Mouse (Mus musculus) megakaryocyte, adult 5-6 weeks (primary cell): ENCODE results near the gene Vhl. TPM values are rescaled to one million over a fixed set of nuclear protein-coding genes. Genes with fewer than 3 reads are reported as not detected.

Source experiments
- ATAC-seq: 2 replicates; pipeline ENCODE4 v1.8.0; 2016; ENCODE audit warnings: mild to moderate bottlenecking, inconsistent platforms; ENCODE audit not compliant: poor library complexity, severe bottlenecking
- total RNA-seq, 2 experiments: library from RNA; stranded (forward) in 1 of 2; stranded (reverse) in 1 of 2; fragments of 153-499, 151-499 nt in 1 of 2; fragments of 221-1000, 200-1000 nt in 1 of 2; gene quantifications; 2 replicates each; pipeline versions ENCODE4 v1.2.3 to v1.2.4; 2015 to 2017

Gene Vhl
- total RNA-seq (2015) (38.3 and 39.8 TPM in 2 replicates), total RNA-seq (2017) (24.1 and 28.0 TPM in 2 replicates)

GRCm38 (mm10) chr6:113623941-113624751 is at the start of gene Vhl:
Gene Vhl, plus strand, starts transcription at chr6:113623959.
- ATAC-seq = peak; percentile 83

DNA sequence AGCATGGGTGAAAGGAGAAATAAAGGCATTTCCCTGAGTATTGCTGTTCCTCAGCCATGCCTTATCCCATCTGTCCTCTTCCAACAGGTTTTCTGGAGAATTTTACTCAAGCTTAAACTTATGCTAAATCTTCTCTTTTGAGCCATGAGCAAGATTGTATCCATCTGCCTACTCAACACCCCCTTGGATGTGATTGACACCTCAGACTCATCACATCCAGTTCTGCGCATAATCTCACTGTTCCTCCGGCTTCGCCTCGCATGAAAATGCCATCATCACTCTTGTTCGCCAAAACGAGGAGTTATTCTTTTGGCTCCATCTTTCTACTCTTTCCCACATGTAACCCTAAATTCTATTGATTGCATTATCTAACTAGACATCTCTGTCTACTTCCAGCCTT is 47.7 kb upstream of the Vhl start:
- ATAC-seq = no peak

- ATAC-seq = no peak
Observed at GRCm38 (mm10) chr6:113579306-113579705, 44.5 kb upstream of the Vhl start.

DNA sequence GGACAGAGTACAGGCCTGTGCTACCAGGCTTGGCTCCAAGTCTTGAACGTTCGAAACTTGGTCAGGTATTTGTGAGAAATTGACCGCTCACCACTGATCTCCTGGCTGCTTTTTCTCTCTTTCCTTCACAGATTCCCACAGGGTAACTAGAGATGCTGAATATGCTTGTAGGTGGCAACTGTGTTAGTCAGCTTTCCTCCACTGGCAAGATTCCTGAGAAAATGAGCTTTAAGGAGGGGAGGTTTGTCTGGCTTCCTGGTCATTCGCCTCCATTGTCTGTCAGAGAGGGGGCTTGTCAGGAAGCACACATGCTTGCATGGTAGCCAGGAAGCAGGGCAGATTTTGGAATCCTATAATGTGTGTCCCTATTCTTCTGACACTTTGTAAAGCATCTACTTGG is 40.7 kb upstream of the Vhl start:
- ATAC-seq = no peak

GRCm38 (mm10) chr6:113585065-113585464 is 38.7 kb upstream of the Vhl start:
- no peak for ATAC-seq

DNA sequence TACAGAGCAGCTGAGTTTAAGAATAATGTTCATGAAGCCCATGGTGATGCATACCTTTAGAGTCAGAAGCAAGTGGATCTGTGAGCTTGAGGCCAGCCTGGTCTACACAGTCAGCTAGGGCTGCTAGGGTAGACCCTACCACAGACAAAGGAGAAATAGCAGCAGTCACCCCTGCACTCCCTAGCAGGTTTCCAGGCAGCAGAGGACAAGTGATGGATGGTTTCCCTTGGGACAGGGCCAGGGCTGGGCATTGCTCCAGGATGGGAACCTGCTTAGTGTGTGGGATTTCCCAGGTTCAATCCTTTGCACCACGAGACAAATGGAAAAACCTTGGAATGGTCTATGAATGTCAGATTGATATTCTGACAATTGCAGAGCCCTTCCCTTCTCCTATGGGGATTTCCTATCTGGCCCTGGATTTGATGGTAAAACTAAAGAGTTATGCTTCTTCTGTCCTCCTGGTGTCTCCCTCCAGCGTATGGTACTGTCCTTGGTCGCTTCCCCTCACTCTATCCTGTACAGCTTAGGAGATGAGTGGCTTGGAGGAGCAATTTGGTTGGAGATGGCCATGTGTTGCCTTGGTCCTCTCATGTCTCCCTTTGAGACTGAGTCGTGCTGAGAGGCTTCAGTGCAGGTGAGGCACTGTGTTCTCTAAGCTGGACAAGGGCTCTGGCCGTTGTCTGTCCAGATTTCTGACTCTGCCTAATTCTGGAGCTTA is 37.1 kb upstream of the Vhl start:
- no peak for ATAC-seq

GRCm38 (mm10) chr6:113592637-113593036 is 31.1 kb upstream of the Vhl start:
- no peak for ATAC-seq

DNA sequence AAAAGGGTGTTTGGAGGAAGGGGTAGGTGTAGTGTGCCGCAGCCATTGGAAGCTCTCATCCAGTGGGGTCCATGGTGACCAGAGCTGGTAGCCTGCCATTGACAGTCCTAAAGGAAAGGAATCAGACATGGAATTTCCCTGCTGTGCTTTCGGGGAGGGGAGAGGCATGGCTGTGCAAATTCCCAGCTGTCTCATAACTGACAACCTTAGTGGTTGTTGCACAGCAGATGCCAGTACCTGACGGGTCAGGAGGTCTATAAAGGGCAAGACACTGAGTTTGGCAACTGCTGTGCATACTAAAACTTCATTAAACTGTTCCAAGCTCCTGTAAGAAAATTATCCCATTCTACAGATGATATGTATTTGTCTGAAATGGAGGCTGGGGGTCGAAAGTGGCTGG is 25.8 kb upstream of the Vhl start:
- ATAC-seq = no peak

GRCm38 (mm10) chr6:113599833-113600232 is 23.9 kb upstream of the Vhl start:
- no peak for ATAC-seq

GRCm38 (mm10) chr6:113600543-113601139 is 23.1 kb upstream of the Vhl start, which contains the start of gene Fancd2os:
Gene Fancd2os, minus strand, starts transcription at chr6:113600715.
- ATAC-seq = no peak

DNA sequence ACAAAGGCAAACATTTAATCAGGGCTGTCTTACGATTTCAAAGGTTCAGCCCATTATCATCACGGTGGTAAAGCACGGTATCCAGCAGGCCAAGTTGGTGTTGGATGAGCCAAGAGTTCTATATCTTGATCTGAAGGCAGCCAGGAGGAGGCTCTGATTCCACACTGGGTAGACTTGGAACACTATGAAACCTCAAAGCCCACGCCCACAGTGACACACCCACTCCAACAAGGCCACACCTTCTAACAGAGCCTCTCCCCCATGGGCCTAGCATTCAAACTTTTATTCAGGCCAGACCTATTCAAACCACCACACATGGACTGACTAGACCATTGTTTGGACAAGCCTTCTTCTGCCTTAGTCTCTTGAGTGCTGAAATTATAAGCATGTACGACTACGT is 20.9 kb upstream of the Vhl start:
- no peak for ATAC-seq

- no peak for ATAC-seq
Observed at GRCm38 (mm10) chr6:113603993-113604392, 19.8 kb upstream of the Vhl start.

DNA sequence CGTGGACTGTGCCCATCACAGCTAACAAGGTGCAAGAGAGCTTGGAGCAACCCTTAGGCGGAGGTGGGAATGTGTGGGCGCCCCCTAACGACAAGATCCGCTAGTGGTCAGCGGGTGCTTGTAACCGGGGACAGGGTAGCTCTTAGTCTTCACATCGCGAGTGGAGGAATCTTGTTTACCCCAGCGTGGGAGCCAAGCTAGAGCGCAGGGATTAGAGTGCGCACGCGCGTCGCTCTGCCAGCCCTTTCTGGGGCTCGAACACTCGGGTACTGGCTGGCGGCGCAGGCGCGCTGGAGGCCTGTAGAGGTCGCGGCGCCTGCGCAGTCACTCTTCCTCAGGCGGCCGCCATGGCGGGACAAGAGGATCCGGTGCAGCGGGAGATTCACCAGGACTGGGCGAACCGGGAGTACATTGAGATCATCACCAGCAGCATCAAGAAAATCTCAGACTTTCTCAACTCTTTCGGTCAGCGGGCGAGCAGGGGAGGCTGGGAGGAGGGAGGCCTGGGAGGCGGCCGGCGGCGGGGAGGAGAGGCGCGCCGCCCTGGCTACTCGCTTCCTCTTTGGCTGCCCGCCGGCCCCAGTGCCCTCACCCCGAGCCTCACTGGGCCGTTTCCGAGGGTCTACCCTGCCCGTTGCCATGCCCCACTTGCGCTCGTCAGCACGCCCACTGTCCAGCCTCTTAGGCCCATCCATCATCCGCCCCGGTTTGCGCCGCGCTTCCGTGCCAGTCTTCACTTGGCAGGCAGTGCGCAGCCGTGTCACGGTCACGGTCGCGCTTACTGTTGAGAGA is 19.1 kb upstream of the Vhl start, which contains the start of gene Brk1:
Gene Brk1 (plus strand): TSS at position 341 of the 792 bp plus-strand sequence.
- ATAC-seq = peak; percentile 87

- peak; percentile 33 for ATAC-seq
Observed at GRCm38 (mm10) chr6:113605224-113605545, 18.6 kb upstream of the Vhl start.

DNA sequence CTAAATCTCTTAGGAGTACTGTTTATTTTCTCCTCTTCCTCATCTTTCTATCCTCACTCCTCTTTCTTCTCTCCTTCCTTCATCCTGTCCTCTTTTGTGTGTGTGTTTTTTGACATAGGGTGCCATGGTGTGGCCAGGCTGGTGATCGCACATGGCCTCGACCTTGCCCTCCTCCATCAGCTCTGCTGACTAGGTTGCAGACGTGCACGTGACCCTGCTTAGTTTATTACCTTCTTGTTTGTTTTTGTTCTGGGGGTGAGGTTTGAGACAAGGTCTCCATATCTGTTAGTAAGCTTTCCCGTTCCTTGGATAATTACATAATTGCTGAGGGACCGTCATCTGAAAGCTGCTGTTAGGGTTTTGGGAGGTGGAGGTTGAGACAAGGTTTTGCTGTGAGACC is 14.9 kb upstream of the Vhl start:
- no peak for ATAC-seq

GRCm38 (mm10) chr6:113609293-113609692 is 14.5 kb upstream of the Vhl start:
- no peak for ATAC-seq

GRCm38 (mm10) chr6:113612258-113612969 is 11.3 kb upstream of the Vhl start:
- ATAC-seq = no peak

DNA sequence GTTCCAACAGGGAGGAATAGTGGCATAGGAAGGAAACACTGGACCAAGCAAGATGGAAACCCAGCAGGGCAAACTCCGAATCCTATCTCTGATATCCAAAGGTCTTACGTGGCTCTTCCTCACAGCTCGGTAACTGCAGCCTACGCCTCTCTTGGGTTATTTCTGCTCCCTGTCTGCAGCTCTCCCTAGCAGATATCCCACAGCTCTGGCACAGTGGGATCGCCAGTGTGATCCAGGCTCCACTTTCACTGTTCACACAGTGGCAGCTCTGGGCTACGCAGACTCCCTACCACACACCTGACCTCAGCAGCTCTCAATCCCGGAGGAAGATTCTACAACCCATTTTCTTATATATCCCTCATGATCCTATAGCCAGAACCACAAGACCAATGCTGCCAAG is 9.6 kb upstream of the Vhl start:
- ATAC-seq = no peak

- no peak for ATAC-seq
Observed at GRCm38 (mm10) chr6:113614997-113615396, 8.8 kb upstream of the Vhl start.

DNA sequence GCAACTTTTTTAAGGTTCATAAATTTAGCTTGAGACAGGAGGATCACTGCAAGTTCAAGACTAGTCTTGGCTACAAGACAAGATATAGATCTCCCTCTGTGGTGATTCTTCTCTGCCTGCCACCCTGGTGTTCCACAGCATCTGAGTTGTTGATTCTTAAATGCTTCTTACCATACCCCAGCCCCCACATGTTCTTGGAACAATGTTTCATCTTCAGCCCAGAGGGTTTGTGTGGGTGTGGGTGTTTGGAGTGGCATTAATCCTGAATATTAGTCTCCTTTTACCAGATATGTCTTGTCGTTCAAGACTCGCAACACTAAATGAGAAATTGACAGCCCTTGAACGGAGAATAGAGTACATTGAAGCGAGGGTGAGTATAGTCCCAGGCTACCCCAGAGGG is 8.3 kb upstream of the Vhl start:
- ATAC-seq = no peak
